Mouse (Mus musculus): ENCODE data around the gene Rap1gap. TPM values are rescaled to one million over a fixed set of nuclear protein-coding genes. Genes with fewer than 3 reads are reported as not detected.

Gene Rap1gap
- polyA plus RNA-seq, 1 experiment from 2014 or later: 26.9 TPM

- Histone ChIP-seq H3K4me3 (ENCODE audit: low read length) (no peak overlapping the region), H3K27ac (ENCODE audit: low read length) (no peak overlapping the region), H3K4me2 (ENCODE audit: low read depth, low read length) (no peak overlapping the region), H3K27me3 (replicated peaks; ENCODE audit: control insufficient read depth, insufficient read depth, low read length) (no peaks in the 10 kb centered on the region), H3K9ac (ENCODE audit: low read depth, low read length) (no peak overlapping the region), H3K9me3 (ENCODE audit: control insufficient read depth, low read length) (no peaks in the 10 kb centered on the region), H3K4me1 (ENCODE audit: control insufficient read depth, insufficient read depth, low read length) (no peaks in the 10 kb centered on the region), H3K36me3 (ENCODE audit: control insufficient read depth, insufficient read depth, low read length) (no peaks in the 10 kb centered on the region)
- 86% methylated on average over 7 of the region's 7 CpGs for WGBS
- no peak for ATAC-seq
These were observed 75.8 kb downstream of the Rap1gap start for GRCm38 (mm10) chr4:137740350-137740749.

- Histone ChIP-seq H3K36me3 (ENCODE audit: control insufficient read depth, insufficient read depth, low read length) (no peaks in the 10 kb centered on the region), H3K4me2 (ENCODE audit: low read depth, low read length) (no peak overlapping the region), H3K4me1 (ENCODE audit: control insufficient read depth, insufficient read depth, low read length) (no peaks in the 10 kb centered on the region), H3K27me3 (replicated peaks; ENCODE audit: control insufficient read depth, insufficient read depth, low read length) (no peaks in the 10 kb centered on the region), H3K27ac (ENCODE audit: low read length) (no peak overlapping the region), H3K4me3 (ENCODE audit: low read length) (no peak overlapping the region), H3K9ac (ENCODE audit: low read depth, low read length) (no peak overlapping the region), H3K9me3 (ENCODE audit: control insufficient read depth, low read length) (no peaks in the 10 kb centered on the region)
- 69% methylated on average over 7 of the region's 7 CpGs for WGBS
- ATAC-seq: no peak
These were observed 79.3 kb downstream of the Rap1gap start for GRCm38 (mm10) chr4:137743791-137744190.

DNA sequence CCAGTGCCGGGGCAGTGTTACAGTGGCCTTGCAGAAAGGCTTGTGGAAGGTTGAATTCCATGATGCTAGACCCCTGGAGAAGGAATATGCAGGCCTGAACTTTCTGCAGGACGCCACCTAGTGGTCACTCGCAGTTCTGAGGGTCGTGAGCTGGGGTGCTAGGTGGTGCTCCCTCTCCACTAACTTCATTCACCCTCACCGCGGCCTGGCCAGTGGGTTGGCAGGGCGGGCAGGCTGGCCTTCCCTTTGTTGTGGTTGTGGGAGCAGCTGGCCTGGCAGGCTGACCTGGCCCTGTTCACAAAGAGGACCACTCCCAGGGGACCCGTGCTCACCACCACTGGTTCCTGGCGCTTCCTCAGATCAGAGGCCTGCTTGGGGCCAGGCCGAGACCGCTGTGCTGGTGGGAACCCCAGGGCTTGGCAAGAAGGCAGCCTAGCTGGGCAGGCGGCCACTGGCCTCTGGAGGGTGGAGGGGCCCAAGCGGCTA lies 80.0 kb downstream of the Rap1gap start:
- H3K9me3 ChIP-seq (ENCODE audit: control insufficient read depth, low read length): no peaks in the 10 kb centered on the region
- no peak overlapping the region for H3K9ac ChIP-seq (ENCODE audit: low read depth, low read length)
- 67% methylated on average over 13 of the region's 13 CpGs for WGBS
- H3K4me1 ChIP-seq (ENCODE audit: control insufficient read depth, insufficient read depth, low read length): no peaks in the 10 kb centered on the region
- H3K4me3 ChIP-seq (ENCODE audit: low read length): no peak overlapping the region
- no peaks in the 10 kb centered on the region for H3K27me3 ChIP-seq (replicated peaks; ENCODE audit: control insufficient read depth, insufficient read depth, low read length)
- H3K36me3 ChIP-seq (ENCODE audit: control insufficient read depth, insufficient read depth, low read length): no peaks in the 10 kb centered on the region
- no peak overlapping the region for H3K4me2 ChIP-seq (ENCODE audit: low read depth, low read length)
- no peak overlapping the region for H3K27ac ChIP-seq (ENCODE audit: low read length)
- no peak for ATAC-seq

- Histone ChIP-seq H3K4me2 (ENCODE audit: low read depth, low read length) (no peak overlapping the region), H3K27me3 (replicated peaks; ENCODE audit: control insufficient read depth, insufficient read depth, low read length) (no peaks in the 10 kb centered on the region), H3K9me3 (ENCODE audit: control insufficient read depth, low read length) (no peaks in the 10 kb centered on the region), H3K36me3 (ENCODE audit: control insufficient read depth, insufficient read depth, low read length) (no peaks in the 10 kb centered on the region), H3K4me3 (ENCODE audit: low read length) (no peak overlapping the region), H3K27ac (ENCODE audit: low read length) (no peak overlapping the region), H3K4me1 (ENCODE audit: control insufficient read depth, insufficient read depth, low read length) (no peaks in the 10 kb centered on the region; the same call in 1 of the 2 replicates), H3K9ac (ENCODE audit: low read depth, low read length) (no peak overlapping the region)
- WGBS: 84% methylated on average over 9 of the region's 9 CpGs
- ATAC-seq: no peak
These were observed 82.6 kb downstream of the Rap1gap start for GRCm38 (mm10) chr4:137747091-137747490.

DNA sequence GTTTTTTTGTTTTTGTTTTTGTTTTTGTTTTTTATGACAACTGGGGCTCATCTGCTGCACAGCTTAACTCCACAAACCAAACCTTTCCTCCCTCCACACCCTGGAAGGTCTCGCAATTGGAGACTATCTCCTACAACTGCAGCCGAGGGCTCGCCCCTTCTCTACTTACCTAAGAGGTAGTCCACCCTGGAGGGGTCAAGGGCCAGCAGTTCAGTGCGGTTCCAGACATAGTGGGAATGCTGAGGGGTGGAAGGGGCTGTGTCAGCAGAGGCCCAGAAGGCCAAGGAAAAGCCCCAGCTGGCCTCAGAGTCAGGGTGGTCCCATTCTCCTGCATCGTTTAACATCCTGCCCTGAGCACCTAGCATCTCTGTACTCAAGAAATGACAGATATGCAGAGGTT lies 83.1 kb downstream of the Rap1gap start:
- no peaks in the 10 kb centered on the region for H3K27me3 ChIP-seq (replicated peaks; ENCODE audit: control insufficient read depth, insufficient read depth, low read length)
- no peak overlapping the region for H3K9ac ChIP-seq (ENCODE audit: low read depth, low read length)
- no peaks in the 10 kb centered on the region for H3K36me3 ChIP-seq (ENCODE audit: control insufficient read depth, insufficient read depth, low read length)
- H3K27ac ChIP-seq (ENCODE audit: low read length): no peak overlapping the region
- H3K4me1 ChIP-seq (ENCODE audit: control insufficient read depth, insufficient read depth, low read length): no peaks in the 10 kb centered on the region; the same call in 1 of the 2 replicates
- 56% methylated on average over 5 of the region's 5 CpGs for WGBS
- H3K4me3 ChIP-seq (ENCODE audit: low read length): no peak overlapping the region
- ATAC-seq: no peak
- H3K9me3 ChIP-seq (ENCODE audit: control insufficient read depth, low read length): no peaks in the 10 kb centered on the region
- H3K4me2 ChIP-seq (ENCODE audit: low read depth, low read length): no peak overlapping the region

GRCm38 (mm10) chr4:137748726-137749125 lies 84.2 kb downstream of the Rap1gap start:
- no peaks in the 10 kb centered on the region; the same call in 1 of the 2 replicates for H3K4me1 ChIP-seq (ENCODE audit: control insufficient read depth, insufficient read depth, low read length)
- no peak for ATAC-seq
- no peak overlapping the region for H3K4me2 ChIP-seq (ENCODE audit: low read depth, low read length)
- H3K27ac ChIP-seq (ENCODE audit: low read length): no peak overlapping the region
- no peaks in the 10 kb centered on the region for H3K9me3 ChIP-seq (ENCODE audit: control insufficient read depth, low read length)
- WGBS: 72% methylated on average over 4 of the region's 4 CpGs
- no peak overlapping the region for H3K9ac ChIP-seq (ENCODE audit: low read depth, low read length)
- H3K27me3 ChIP-seq (replicated peaks; ENCODE audit: control insufficient read depth, insufficient read depth, low read length): no peaks in the 10 kb centered on the region
- H3K4me3 ChIP-seq (ENCODE audit: low read length): no peak overlapping the region
- H3K36me3 ChIP-seq (ENCODE audit: control insufficient read depth, insufficient read depth, low read length): no peaks in the 10 kb centered on the region

DNA sequence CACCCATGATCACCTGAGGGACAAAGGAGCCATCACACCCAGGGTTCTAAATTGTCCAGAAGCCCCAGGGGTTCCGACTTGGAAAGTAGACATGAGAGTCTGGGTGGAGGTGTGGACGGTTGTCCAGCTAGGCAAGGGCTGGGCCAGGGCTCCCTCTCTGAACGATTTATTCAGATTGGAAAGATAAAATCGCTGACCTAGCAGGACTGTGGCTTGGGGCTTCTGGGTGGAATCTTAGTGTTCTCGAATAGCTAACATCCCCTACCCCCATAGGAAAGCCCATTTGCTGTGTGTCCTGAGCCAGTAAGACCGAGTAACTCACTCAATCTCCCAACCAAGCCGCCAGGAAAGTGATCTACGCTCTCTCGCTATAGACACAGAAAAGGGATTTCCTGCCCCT lies 85.2 kb downstream of the Rap1gap start:
- Histone ChIP-seq H3K9me3 (ENCODE audit: control insufficient read depth, low read length) (no peaks in the 10 kb centered on the region), H3K27me3 (replicated peaks; ENCODE audit: control insufficient read depth, insufficient read depth, low read length) (no peaks in the 10 kb centered on the region), H3K4me3 (ENCODE audit: low read length) (no peak overlapping the region), H3K4me1 (ENCODE audit: control insufficient read depth, insufficient read depth, low read length) (no peaks in the 10 kb centered on the region; the same call in 1 of the 2 replicates), H3K27ac (ENCODE audit: low read length) (no peak overlapping the region), H3K4me2 (ENCODE audit: low read depth, low read length) (no peak overlapping the region), H3K36me3 (ENCODE audit: control insufficient read depth, insufficient read depth, low read length) (no peaks in the 10 kb centered on the region), H3K9ac (ENCODE audit: low read depth, low read length) (no peak overlapping the region)
- 68% methylated on average over 9 of the region's 9 CpGs for WGBS
- no peak for ATAC-seq

- Histone ChIP-seq H3K4me3 (ENCODE audit: low read length) (no peak overlapping the region), H3K36me3 (ENCODE audit: control insufficient read depth, insufficient read depth, low read length) (no peaks in the 10 kb centered on the region), H3K9me3 (ENCODE audit: control insufficient read depth, low read length) (no peaks in the 10 kb centered on the region), H3K4me2 (ENCODE audit: low read depth, low read length) (no peak overlapping the region), H3K4me1 (ENCODE audit: control insufficient read depth, insufficient read depth, low read length) (no peaks in the 10 kb centered on the region; the same call in 1 of the 2 replicates), H3K27ac (ENCODE audit: low read length) (no peak overlapping the region), H3K27me3 (replicated peaks; ENCODE audit: control insufficient read depth, insufficient read depth, low read length) (no peaks in the 10 kb centered on the region), H3K9ac (ENCODE audit: low read depth, low read length) (no peak overlapping the region)
- no peak for ATAC-seq
- 75% methylated on average over 9 of the region's 9 CpGs for WGBS
These were observed 85.6 kb downstream of the Rap1gap start for GRCm38 (mm10) chr4:137750121-137750520.

GRCm38 (mm10) chr4:137751310-137751709 lies 86.8 kb downstream of the Rap1gap start:
- Histone ChIP-seq H3K4me1 (ENCODE audit: control insufficient read depth, insufficient read depth, low read length) (no peaks in the 10 kb centered on the region; the same call in 1 of the 2 replicates), H3K9me3 (ENCODE audit: control insufficient read depth, low read length) (no peaks in the 10 kb centered on the region), H3K27ac (ENCODE audit: low read length) (no peak overlapping the region), H3K9ac (ENCODE audit: low read depth, low read length) (no peak overlapping the region), H3K36me3 (ENCODE audit: control insufficient read depth, insufficient read depth, low read length) (no peaks in the 10 kb centered on the region), H3K27me3 (replicated peaks; ENCODE audit: control insufficient read depth, insufficient read depth, low read length) (no peaks in the 10 kb centered on the region), H3K4me2 (ENCODE audit: low read depth, low read length) (no peak overlapping the region), H3K4me3 (ENCODE audit: low read length) (no peak overlapping the region)
- 66% methylated on average over 8 of the region's 8 CpGs for WGBS
- peak; percentile 86 for ATAC-seq

DNA sequence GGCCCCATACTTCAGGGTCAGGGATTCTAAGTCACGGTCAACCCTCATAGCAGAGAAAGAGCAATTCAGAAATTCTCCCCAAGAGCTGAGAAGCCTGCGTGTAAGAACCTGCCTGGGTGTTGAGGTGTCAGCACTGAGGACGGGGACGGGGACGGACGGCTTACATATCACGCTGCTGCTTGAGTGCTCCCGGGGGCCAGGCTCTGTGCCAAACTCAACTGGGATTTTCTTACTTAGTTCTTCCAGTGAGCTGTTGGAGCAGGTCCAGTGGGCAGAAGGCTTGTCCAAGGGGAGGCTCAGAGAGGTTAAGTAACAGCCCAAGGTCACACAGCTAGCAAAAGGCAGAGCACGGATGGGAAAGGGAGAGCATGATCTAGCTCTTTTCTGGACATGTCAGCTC lies 87.2 kb downstream of the Rap1gap start:
- WGBS: 59% methylated on average over 9 of the region's 9 CpGs
- H3K27ac ChIP-seq (ENCODE audit: low read length): no peak overlapping the region

More for the DNA sequence above, 87.2 kb downstream of the Rap1gap start:
- ATAC-seq: peak; percentile 38; the same call in 1 of the 2 replicates
- no peaks in the 10 kb centered on the region; the same call in 1 of the 2 replicates for H3K4me1 ChIP-seq (ENCODE audit: control insufficient read depth, insufficient read depth, low read length)
- no peak overlapping the region for H3K9ac ChIP-seq (ENCODE audit: low read depth, low read length)
- H3K36me3 ChIP-seq (ENCODE audit: control insufficient read depth, insufficient read depth, low read length): no peaks in the 10 kb centered on the region
- no peaks in the 10 kb centered on the region for H3K27me3 ChIP-seq (replicated peaks; ENCODE audit: control insufficient read depth, insufficient read depth, low read length)
- H3K4me2 ChIP-seq (ENCODE audit: low read depth, low read length): no peak overlapping the region
- no peaks in the 10 kb centered on the region for H3K9me3 ChIP-seq (ENCODE audit: control insufficient read depth, low read length)
- H3K4me3 ChIP-seq (ENCODE audit: low read length): no peak overlapping the region
